Mouse (Mus musculus) monocyte, adult 5-6 weeks (primary cell): ENCODE data around the gene Tenm4. TPM values are rescaled to one million over a fixed set of nuclear protein-coding genes. Genes with fewer than 3 reads are reported as not detected.
A peak's percentile ranks its signal among the peaks of the same experiment; 100 is the strongest.

Experiments used
- ATAC-seq: fragments of 153-309, 156-312 bp; replicated peaks from 2 replicates; pipeline ENCODE4 v1.8.0; 2017; ENCODE audit warnings: mild to moderate bottlenecking; ENCODE audit not compliant: low TSS enrichment, insufficient number of reproducible peaks, severe bottlenecking, poor library complexity, low FRiP score
- total RNA-seq: library from RNA; stranded (forward); fragments of 200-1000, 200-491, 200-594 nt; gene quantifications from 3 replicates; pipeline ENCODE4 v1.2.3, GENCODE M21; 2017

Tenm4 gene
- total RNA-seq, 1 experiment from 2014 or later, result 0.38 TPM

DNA sequence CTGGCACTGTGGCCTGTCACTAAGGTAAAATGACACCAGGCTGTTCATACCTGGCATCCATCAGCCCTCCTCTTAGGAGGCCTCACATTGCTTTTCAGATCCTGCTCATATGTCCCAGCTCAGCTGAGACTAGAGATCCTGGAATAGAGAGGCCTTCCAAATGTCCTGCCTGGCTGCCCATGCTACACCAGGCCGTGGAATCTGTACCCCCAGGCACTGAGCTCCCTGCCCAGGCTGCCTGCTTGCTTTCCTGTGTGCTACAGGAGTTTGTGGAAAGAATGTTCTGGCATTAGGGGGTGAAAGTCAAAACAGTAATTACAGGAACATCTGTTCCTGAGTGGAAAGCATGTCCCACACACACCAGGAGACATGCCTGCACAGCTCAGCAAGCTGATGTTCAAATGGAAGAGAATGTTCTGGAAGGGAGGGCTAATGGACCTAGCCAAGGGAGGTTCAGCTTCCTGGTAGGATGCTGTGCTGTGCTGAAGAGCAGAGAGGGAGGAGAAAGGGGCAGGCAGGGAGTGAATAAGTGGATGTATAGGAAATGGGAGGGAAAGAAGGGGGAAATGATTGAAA is 313.0 kb downstream of the Tenm4 start:
- no peak for ATAC-seq

GRCm38 (mm10) chr7:96489348-96490076 is 318.5 kb downstream of the Tenm4 start:
- no peak for ATAC-seq

DNA sequence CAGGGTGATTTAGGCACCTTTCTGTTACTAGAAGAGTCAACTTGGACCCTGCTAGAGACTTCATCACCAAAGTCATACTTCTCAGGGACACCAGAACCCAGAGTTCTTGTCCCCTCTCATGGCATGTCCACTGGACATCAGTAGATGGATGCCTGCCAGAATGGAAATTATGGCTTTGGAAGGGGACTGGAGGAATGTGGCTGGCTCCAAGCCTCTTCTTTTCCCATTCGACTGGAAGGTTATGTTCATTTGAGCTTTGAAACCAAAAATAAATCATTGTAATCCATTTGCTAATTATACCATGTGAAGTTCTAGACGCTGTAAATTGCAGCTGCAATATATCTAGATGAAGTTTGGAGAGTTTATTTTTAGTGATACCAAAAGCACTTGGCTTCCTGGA is 320.9 kb downstream of the Tenm4 start:
- no peak for ATAC-seq

DNA sequence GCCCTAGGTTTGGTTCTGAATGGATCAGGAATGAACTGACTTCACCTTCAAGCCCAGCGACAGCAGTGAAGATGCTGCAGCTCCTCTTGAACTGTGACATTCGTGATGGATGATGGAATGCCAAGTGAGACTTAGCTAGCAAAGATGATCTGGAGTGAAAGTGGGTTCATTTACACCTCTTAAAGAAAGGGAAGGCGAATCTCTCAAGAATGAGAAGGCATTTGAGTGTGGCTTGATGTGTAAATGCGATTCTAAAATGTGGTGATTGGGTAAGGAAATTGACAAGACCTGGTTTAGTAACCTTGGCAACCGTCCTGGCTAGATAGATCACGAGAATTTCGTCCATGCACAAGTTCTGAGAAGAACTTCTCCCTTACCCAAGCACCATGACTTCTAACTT is 321.6 kb downstream of the Tenm4 start:
- no peak for ATAC-seq

DNA sequence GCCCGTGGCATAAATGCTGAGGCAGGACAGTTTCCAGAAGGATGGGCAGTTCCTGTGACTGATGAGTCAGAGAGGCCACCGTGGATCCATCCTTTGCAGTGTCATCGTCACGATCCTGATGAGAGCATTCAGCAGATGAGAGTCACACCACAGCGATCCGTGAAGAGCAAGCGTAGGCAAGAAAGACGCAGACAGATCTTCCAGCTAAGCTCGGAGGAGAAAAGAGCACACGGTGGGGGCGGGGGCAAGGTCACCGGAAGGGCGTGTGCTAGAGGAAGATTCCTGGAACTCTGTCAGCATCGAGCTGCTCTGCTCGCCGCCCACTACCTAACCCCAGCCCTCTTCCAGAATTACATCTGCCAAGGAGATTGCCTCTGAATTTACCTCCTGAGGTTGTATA is 323.0 kb downstream of the Tenm4 start:
- ATAC-seq, result no peak

DNA sequence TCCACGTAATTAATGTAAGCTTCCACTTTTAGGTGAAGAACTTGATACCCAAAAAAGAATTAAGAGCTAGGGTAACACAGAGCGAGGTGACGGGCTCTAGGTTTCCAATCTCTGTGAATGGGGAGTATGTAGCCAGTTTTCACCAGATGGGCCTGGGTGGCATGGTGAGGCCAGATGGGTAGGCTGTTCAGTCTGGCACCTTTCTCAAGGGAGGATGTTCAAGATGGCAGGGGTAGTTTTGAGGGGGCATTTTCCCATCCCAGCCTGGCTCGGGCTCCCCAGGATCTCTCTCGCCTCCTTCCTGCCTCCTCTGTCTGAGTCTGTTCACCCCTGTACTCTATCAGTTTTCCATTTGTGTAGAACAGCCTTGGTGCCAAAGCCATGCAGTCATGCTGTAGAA is 329.1 kb downstream of the Tenm4 start:
- ATAC-seq, result no peak

DNA sequence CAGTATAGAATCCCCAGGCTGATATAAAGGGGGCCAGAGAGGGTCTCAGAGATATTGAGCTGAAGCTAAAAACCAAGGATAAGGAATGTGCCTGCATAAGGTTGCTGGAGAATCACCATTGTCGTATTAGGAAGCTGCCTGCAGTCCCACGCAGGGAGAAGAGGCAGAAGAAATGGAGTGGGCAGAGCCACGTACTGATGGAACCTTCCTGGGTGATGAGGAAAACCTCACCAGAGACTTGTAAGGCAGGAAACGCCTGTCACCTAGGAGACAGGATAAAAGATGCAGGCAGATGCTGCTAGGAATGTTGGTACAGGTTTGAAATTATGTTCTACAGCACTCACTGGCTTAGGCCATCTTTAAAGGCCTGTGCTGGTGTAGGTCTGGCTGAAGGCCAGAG is 329.8 kb downstream of the Tenm4 start:
- ATAC-seq, result no peak

GRCm38 (mm10) chr7:96502321-96502973 is 331.4 kb downstream of the Tenm4 start:
- no peak for ATAC-seq

- ATAC-seq, result no peak
Observed at GRCm38 (mm10) chr7:96505538-96505937, 334.5 kb downstream of the Tenm4 start.

- no peak for ATAC-seq
Observed at GRCm38 (mm10) chr7:96507046-96507445, 336.0 kb downstream of the Tenm4 start.

DNA sequence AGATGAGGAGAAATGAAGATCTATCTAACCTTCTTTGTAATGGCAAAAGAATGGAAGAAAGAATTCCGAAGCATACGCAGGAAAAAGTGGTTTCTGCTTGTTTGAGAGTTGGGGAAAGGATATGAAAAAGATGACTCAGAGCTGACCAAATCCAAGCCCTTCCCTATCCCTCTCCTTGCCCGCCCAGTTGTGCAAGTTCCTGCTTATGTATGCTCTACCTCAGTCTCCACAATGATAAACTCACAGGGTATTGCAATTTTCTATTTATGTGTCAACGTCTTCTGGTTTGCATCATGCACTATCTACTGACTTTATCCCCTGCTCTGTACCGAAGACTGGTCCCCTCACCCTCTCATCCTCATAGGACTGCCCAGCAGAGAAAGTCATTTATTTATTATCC is 339.4 kb downstream of the Tenm4 start:
- ATAC-seq, result no peak

GRCm38 (mm10) chr7:96511018-96511609 is 340.1 kb downstream of the Tenm4 start:
- ATAC-seq, result no peak

DNA sequence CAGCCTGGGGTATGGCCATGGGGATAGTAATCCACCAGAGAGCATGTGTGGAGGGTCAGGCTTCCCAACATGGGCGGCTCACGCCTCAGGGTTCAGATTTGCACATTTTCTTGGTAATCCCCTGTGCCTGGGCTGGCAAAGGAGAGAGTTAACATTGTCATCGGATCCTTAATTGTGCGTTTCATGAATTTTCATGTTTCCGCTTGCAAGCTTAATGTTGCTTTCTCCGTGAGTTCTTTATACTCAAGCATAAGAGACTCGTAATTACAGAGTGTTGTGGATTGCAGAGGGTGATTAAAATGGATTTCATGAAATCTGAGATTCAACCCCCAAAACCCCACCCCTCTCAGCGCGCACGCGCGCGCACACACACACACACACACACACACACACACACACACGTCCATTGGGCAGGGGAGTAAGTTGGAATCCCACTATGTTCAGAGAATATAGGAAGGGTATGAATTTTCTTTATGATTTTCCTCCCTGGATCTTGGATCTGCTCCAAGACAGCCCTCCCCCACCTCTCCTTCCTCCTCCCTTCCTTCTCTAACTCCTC is 341.0 kb downstream of the Tenm4 start:
- ATAC-seq, result no peak

DNA sequence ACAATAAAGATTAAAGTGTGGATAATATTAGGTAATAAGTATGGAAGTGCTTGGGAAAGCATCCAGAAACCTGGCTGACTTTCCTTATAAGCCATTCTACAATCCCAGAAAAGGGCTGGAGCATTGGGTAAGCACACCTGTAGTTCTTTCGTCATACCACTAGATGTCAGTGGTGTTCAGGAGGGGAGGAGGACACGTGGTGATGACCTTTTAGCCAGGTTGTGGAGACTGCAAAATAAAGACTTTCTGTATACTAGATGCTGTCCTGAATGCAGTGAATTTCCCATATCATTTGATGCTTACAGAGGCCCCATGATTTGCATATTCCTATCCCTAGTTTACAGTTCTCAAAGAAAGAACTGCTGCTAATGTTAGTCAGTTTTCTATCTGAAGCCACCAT is 348.2 kb downstream of the Tenm4 start:
- 0 out of 2 replicates have a peak, but pooled peaks have one; percentile 59 for ATAC-seq

DNA sequence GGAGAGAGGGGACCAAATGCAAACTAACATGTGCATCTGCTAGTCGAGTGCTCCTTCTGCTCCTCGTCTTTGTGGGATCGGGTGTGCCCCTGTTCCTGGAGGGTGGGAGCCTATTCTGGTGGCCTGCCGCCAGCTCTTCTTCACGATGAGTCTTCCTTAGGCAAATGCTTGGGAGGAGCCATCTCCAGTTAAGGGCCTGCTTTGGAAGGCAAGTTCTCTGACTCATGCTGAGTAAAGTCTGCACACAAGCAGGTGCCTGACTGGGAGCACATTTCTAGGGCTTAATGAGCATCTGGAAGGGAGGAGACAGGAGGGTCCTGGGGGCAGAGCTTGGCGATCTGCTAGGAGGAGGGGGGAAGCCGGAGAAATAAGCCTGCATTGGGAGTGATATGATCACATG is 350.9 kb downstream of the Tenm4 start:
- no peak for ATAC-seq

- no peak for ATAC-seq
Observed at GRCm38 (mm10) chr7:96523673-96524072, 352.6 kb downstream of the Tenm4 start.

- no peak for ATAC-seq
Observed at GRCm38 (mm10) chr7:96524486-96525205, 353.6 kb downstream of the Tenm4 start.

GRCm38 (mm10) chr7:96525344-96525743 is 354.3 kb downstream of the Tenm4 start:
- ATAC-seq, result no peak
